Mouse (Mus musculus): Measurements from ENCODE around the gene Olfr769.
"Not testable (repeated sequence)": the region's sequence is repeated elsewhere in the genome, so short reads cannot be mapped to it uniquely, and the experiment has no call there.

The Olfr769 gene

DNA sequence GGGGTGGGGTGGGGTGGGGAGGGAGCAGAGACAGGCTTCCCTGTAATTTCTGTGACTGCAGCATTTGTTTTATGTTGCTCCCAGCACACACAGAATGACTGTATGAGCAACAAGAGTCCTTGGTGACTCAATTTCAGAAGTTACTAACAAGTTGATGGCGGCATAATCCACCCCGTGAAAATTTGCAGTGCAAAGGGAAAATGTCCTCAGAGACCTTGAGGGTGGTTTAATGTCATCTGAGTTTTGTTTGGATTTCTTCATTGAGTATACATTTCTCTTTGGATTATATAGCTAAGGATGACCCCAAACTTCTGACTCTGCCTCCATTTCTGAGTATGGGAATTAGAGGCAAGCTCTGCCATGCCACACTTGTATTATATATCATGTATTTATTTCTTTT is at the start of gene Olfr769:
Gene Olfr769 (minus strand): TSS at position 101 of the 400 bp plus-strand sequence.
- no peak for DNase-seq (ENCODE audit: low read depth, low spot score)

DNA sequence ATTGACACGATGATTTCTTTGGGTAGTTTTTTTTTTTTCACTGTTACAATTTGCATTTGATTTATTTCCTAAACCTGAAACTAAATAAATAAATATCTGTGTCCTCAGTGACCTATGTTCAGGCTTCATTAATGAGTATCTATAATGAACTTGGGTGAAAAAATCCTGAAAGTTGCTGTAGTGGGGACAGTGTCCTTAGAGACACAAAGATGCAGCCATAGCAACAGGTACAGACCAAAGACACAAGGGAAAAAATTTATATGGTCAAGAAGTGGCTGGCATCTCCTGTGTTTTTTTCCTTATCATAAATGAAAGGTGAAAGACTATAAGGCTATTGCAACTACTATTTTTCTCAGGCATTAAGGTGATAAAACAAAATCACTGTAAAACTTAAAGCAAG is 47.0 kb upstream of the Olfr769 start, which contains the start of gene Olfr771:
Gene Olfr771 (minus strand): TSS at position 101 of the 400 bp plus-strand sequence.
- no peak for DNase-seq (ENCODE audit: low read depth, low spot score)

DNA sequence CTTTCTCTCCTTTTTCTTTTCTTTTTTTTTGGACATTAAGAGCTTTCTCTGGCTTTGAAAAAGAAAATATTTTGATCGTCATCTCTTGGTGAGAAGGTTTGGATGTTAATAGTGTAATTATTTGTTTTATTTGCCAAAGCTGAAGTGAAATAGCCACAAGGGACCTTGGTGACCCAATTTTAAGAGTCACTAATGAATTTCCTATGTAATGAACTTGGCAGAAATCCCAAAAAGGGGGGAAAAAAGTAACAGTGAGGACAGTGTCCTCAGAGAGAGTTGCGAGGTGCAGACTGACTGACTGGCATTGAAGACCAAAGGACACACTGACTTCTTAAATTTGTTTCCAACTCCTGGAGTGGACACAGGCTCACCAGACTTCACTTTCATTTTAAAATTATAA is 21.2 kb upstream of the Olfr769 start, which contains the start of gene Olfr770:
Gene Olfr770 (minus strand): TSS at position 101 of the 400 bp plus-strand sequence.
- no peak for DNase-seq (ENCODE audit: low read depth, low spot score)

DNA sequence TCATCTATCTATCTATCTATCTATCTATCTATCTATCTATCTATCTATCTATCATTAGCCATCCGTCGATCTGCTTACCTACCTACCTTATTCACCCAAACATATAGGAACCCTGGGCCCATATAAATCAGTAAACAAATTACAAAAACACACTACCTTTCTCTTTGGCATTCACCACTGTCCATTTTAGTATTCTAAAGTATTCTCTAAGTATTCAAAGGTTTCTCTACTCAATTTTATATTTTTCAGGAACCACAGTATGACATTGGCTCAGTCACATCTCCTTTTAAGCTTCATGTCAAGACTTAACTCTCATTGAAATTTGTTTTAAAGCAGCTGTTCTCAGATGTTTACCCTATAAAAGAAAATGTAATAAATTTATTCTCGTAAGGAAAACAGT is 2.5 kb downstream of the Olfr769 start:
- no peak for DNase-seq (ENCODE audit: low read depth, low spot score)

DNA sequence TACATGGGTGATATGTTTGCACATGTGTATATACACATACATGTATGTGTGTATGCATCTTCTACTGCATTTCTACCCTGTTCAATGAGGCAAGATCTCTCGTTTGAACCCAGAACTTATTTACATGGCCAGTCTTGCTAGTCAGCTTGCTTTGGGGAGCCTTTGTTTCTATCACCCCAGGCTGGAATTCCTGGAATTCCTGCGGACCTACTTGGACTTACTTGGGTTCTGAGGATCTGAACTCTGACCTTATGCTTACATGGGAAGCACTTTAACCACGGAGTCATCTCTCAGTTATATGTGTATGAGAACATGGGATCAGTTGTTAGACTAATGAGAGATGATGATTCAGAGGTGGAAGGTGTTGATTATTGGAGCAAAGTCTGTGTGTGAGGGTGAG is 16.4 kb downstream of the Olfr769 start:
- DNase-seq (ENCODE audit: low read depth, low spot score), result peak; percentile 38

DNA sequence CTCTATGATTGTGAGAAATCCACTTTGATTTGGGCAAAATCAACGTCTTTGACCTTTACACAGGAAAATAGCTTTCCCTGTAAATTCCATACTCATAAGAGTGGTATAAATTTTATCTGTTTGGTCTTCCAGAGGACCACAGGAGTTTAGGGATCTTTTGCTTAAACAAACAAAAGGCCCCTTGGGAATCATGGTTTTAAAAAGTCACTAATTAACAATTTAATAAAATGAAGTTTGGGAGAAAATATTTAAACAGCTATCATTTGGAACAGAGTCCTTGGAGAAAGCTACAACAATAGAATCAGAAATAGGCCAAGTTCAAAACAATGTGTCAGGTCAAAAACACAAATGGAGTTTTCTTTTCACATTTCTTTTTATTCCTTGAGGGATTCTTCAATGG is 18.4 kb downstream of the Olfr769 start, which contains the start of gene Olfr768:
Gene Olfr768 (minus strand): TSS at position 101 of the 400 bp plus-strand sequence.
- DNase-seq (ENCODE audit: low read depth, low spot score), result no peak

DNA sequence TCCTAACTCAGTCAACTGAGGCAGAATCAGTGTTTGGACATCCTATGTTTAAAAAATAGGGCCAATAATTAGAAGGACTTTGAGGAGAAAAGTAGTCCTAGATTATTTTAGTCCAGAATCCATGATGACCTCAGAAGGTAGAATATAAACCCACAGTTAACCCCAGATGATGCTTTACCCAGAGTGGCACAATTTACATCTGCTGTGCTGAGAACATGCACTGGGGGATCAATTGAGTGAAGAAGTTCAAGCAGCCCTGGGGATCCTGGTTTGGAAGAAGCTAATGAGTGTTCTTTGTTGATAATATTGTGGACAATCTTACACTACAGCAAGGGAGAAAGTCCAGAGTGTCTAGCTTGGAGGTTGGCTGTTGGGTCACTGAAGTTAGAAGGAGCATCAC is 34.9 kb downstream of the Olfr769 start, which contains the start of gene Olfr767:
Gene Olfr767 (minus strand): TSS at position 101 of the 400 bp plus-strand sequence.
- DNase-seq (ENCODE audit: low read depth, low spot score), result not testable (repeated sequence)

DNA sequence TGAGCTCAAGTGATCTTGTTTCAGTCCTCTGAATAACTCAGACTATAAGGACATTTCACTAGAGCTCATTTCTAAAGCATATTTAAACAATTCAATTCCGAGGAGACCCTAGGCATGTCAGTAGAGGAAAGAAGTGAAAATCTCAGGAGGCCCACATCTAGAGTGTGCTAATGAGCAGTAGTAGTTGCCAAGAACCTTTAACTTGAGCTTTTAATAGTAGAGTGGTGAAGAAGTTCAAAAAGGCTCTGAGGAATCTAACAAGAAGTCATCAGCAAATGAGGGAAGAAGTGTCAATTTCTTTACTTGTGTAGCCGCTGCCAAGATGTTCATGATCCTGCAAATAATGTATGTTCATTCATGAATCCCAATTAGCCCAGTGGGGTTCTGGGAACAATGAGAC is 48.8 kb downstream of the Olfr769 start, which contains the start of gene Olfr766-ps1:
Gene Olfr766-ps1 (minus strand): TSS at position 101 of the 400 bp plus-strand sequence.
- no peak for DNase-seq (ENCODE audit: low read depth, low spot score)
